Mouse (Mus musculus) kidney, adult 18-20 months (tissue): Measurements from ENCODE around the gene Aqp8.

Source experiments
- DNase-seq: peaks from one replicate; pipeline ENCODE4 v3.0.0; 2021

Gene Aqp8

GRCm38 (mm10) chr7:123499481-123500238, 37.6 kb downstream of the Aqp8 start:
- DNase-seq: no peak

GRCm38 (mm10) chr7:123500239-123501219, 38.4 kb downstream of the Aqp8 start, which contains the start of gene Zkscan2:
Gene Zkscan2, minus strand, starts transcription at chr7:123500449.
- DNase-seq: peak; percentile 64

- peak; percentile 24 for DNase-seq
These were observed 41.3 kb downstream of the Aqp8 start for GRCm38 (mm10) chr7:123503358-123503757.

- DNase-seq: no peak
These were observed 45.9 kb downstream of the Aqp8 start for GRCm38 (mm10) chr7:123507946-123508345.
